Mouse (Mus musculus) lung, adult 2 months (tissue): Measurements from ENCODE around the gene Gas2l3.

Experiments
- CTCF ChIP-seq: fragments of 200-500 bp; IDR thresholded peaks from 2 replicates; pipeline ENCODE4 v1.5.1; 2011; ENCODE audit warnings: mild to moderate bottlenecking, low read length, control low read depth; ENCODE audit not compliant: insufficient read depth
- POLR2A ChIP-seq: fragments of 200-500 bp; IDR thresholded peaks from 2 replicates; pipeline ENCODE4 v1.6.1; 2011; ENCODE audit warnings: low read depth, mild to moderate bottlenecking, control low read depth, low read length, borderline replicate concordance; ENCODE audit errors: extremely low read depth

- no peak for TF ChIP-seq CTCF
- no peak for TF ChIP-seq POLR2A
These were observed 47.6 kb upstream of the Gas2l3 start for GRCm38 (mm10) chr10:89491321-89491720.
